Mouse (Mus musculus): Measurements from ENCODE around the gene Rbpj. TPM values are rescaled to one million over a fixed set of nuclear protein-coding genes. Genes with fewer than 3 reads are reported as not detected.
A peak's percentile ranks its signal among the peaks of the same experiment; 100 is the strongest.

Gene Rbpj
- total and polyA plus RNA-seq, 3 experiments, result 40.5 to 62.8 (median 61.3) TPM

GRCm38 (mm10) chr5:53490697-53491099 lies 24.7 kb downstream of the Rbpj start:
- H3K79me2 ChIP-seq (replicated peaks; ENCODE audit: control insufficient read depth, extremely low read depth, insufficient read depth, poor library complexity, severe bottlenecking), result no peaks in the 10 kb centered on the region
- TF ChIP-seq RAD21 (IDR thresholded peaks at IDR 0.05; ENCODE audit: low read depth, low read length) (peak; percentile 12), UBTF (IDR thresholded peaks at IDR 0.05; ENCODE audit: low read depth, low read length) (no peak), HCFC1 (IDR thresholded peaks at IDR 0.05; ENCODE audit: low read depth, low read length) (peak; percentile 40; the same call in 1 of the 2 replicates), MAX (IDR thresholded peaks at IDR 0.05; ENCODE audit: low read length) (peak; percentile 35), NRF1 (IDR thresholded peaks at IDR 0.05; ENCODE audit: low read depth, low read length) (no peak), ELF1 (IDR thresholded peaks at IDR 0.05; ENCODE audit: low read depth, low read length) (peak; percentile 70), BHLHE40 (IDR thresholded peaks at IDR 0.05; ENCODE audit: low read depth, low read length) (peak; percentile 72), CTCF (conservative IDR thresholded peaks at IDR 0.05 in 1 of 2, IDR thresholded peaks at IDR 0.05 in 1 of 2; ENCODE audit: low read depth in 2 of 2, low read length in 2 of 2) (no peak), CHD2 (IDR thresholded peaks at IDR 0.05; ENCODE audit: low read length) (peak; percentile 80), MXI1 (IDR thresholded peaks at IDR 0.05; ENCODE audit: low read depth, low read length) (no peak), POLR2AphosphoS2 (IDR thresholded peaks at IDR 0.05; ENCODE audit: low read depth, low read length) (no peak), MYC (IDR thresholded peaks at IDR 0.05; ENCODE audit: low read depth, low read length) (peak; percentile 56; the same call in 1 of the 2 replicates), E2F4 (IDR thresholded peaks at IDR 0.05; ENCODE audit: insufficient replicate concordance, low read depth, low read length) (no peak), CHD1 (IDR thresholded peaks at IDR 0.05; ENCODE audit: low read depth, low read length) (peak; percentile 52; the same call in 1 of the 2 replicates), TCF12 (IDR thresholded peaks at IDR 0.05; ENCODE audit: low read depth, low read length) (peak; percentile 85), ZKSCAN1 (IDR thresholded peaks at IDR 0.05; ENCODE audit: borderline replicate concordance, low read depth, low read length) (no peak), POLR2A (IDR thresholded peaks at IDR 0.05; ENCODE audit: low read depth, low read length) (peak; percentile 32; the same call in 1 of the 2 replicates), GABPA (IDR thresholded peaks at IDR 0.05; ENCODE audit: insufficient replicate concordance, low read depth, low read length) (no peak), MAFK (IDR thresholded peaks at IDR 0.05; ENCODE audit: insufficient replicate concordance, low read length) (peak; percentile 61; the same call in 1 of the 2 replicates), ZNF384 (IDR thresholded peaks at IDR 0.05; ENCODE audit: low read depth, low read length) (peak; percentile 27; the same call in 1 of the 2 replicates), JUND (conservative IDR thresholded peaks at IDR 0.05; ENCODE audit: low read depth, low read length) (peak; percentile 65), KAT2A (IDR thresholded peaks at IDR 0.05; ENCODE audit: insufficient replicate concordance, low read length) (0 out of 2 replicates have a peak, but pooled peaks have one; percentile 60), USF2 (conservative IDR thresholded peaks at IDR 0.05; ENCODE audit: low read depth, low read length) (no peak), PAX5 (IDR thresholded peaks at IDR 0.05; ENCODE audit: low read length) (no peak), ZMIZ1 (IDR thresholded peaks at IDR 0.05; ENCODE audit: low read depth, low read length) (peak; percentile 67; the same call in 1 of the 2 replicates), EP300 (IDR thresholded peaks at IDR 0.05; ENCODE audit: low read length) (peak; percentile 83), SIN3A (IDR thresholded peaks at IDR 0.05; ENCODE audit: low read length) (peak; percentile 71), USF1 (IDR thresholded peaks at IDR 0.05; ENCODE audit: low read depth, low read length) (no peak), SMC3 (IDR thresholded peaks at IDR 0.05; ENCODE audit: low read depth, low read length) (peak; percentile 27), NELFE (IDR thresholded peaks at IDR 0.05; ENCODE audit: low read depth, low read length) (peak; percentile 60; the same call in 1 of the 2 replicates), ZC3H11A (IDR thresholded peaks at IDR 0.05; ENCODE audit: low read depth, low read length) (no peak), ETS1 (conservative IDR thresholded peaks at IDR 0.05; ENCODE audit: low read depth, low read length) (peak; percentile 94), JUN (IDR thresholded peaks at IDR 0.05; ENCODE audit: insufficient read depth, low read depth, low read length) (peak; percentile 43), TBP (conservative IDR thresholded peaks at IDR 0.05; ENCODE audit: low read depth, low read length) (0 out of 2 replicates have a peak, but pooled peaks have one; percentile 35), MEF2A (IDR thresholded peaks at IDR 0.05; ENCODE audit: borderline replicate concordance, low read depth, low read length) (peak; percentile 85), IRF4 (IDR thresholded peaks at IDR 0.05; ENCODE audit: low read depth, low read length) (peak; percentile 83), MAZ (IDR thresholded peaks at IDR 0.05; ENCODE audit: low read depth, low read length) (peak; percentile 90), RCOR1 (conservative IDR thresholded peaks at IDR 0.05; ENCODE audit: low read depth, low read length) (peak; percentile 69; the same call in 1 of the 2 replicates)
- in situ Hi-C loops (cut with MboI; ENCODE audit: low pct_ligation_motif_present, low pct_unique_long_range_greater_than_20kb, low sequenced_read_pairs), result no loop called here
- peak overlapping the region in 1 of 3 experiments; percentile 4 for H3K4me3 ChIP-seq (replicated peaks in 1 of 3; ENCODE audit: low read depth in 2 of 3, low read length in 2 of 3, poor library complexity in 1 of 3)
- peak overlapping the region; percentile 88 for H3K27ac ChIP-seq (ENCODE audit: insufficient read depth, low read depth)
- peak overlapping the region; percentile 64 for H3K4me2 ChIP-seq (ENCODE audit: insufficient read depth, low read depth, poor library complexity, severe bottlenecking)
- no peaks in the 10 kb centered on the region for H3K36me3 ChIP-seq (replicated peaks in 1 of 2; ENCODE audit: control insufficient read depth in 1 of 2, insufficient read depth in 1 of 2, low read length in 1 of 2)
- peak; percentile 92 for DNase-seq (ENCODE audit: extremely low read depth)
- no peaks in the 10 kb centered on the region for H3K27me3 ChIP-seq (replicated peaks)
- H3K9ac ChIP-seq (ENCODE audit: insufficient read depth, low read depth), result peak overlapping the region; percentile 6; the same call in 1 of the 2 replicates
- no peaks in the 10 kb centered on the region for H3K9me3 ChIP-seq (replicated peaks; ENCODE audit: low read length)
- H3K4me1 ChIP-seq (ENCODE audit: control insufficient read depth in 1 of 2, insufficient read depth in 2 of 2), result peaks cover 15 to 29% of the 10 kb centered on the region in 2 experiments
- dilution Hi-C loops (cut with MboI; ENCODE audit: extremely low pct_ligation_motif_present, extremely low pct_unique_long_range_greater_than_20kb, low sequenced_read_pairs), result no loop called here
